Mouse (Mus musculus) heart, adult 2 months (tissue): Measurements from ENCODE around the gene Galm. TPM values are rescaled to one million over a fixed set of nuclear protein-coding genes. Genes with fewer than 3 reads are reported as not detected.
"Not testable (repeated sequence)": the region's sequence is repeated elsewhere in the genome, so short reads cannot be mapped to it uniquely, and the experiment has no call there.

Experiments used
- DNase-seq, 2 experiments: peaks; one replicate each; pipeline ENCODE4 v3.0.0; 2021
- H3K27ac ChIP-seq: fragments of 200-600 bp; 2 replicates; pipeline ENCODE4 v1.8.1; 2022
- H3K27me3 ChIP-seq: fragments of 200-500 bp; 2 replicates; pipeline ENCODE4 v1.6.1; 2012; ENCODE audit warnings: mild to moderate bottlenecking, low read length, inconsistent platforms, mixed read lengths; ENCODE audit not compliant: control insufficient read depth, insufficient read depth
- H3K36me3 ChIP-seq: fragments of 200-500 bp; 2 replicates; pipeline ENCODE4 v1.6.1; 2012; ENCODE audit warnings: low read length, inconsistent platforms; ENCODE audit not compliant: control insufficient read depth, insufficient read depth
- H3K4me1 ChIP-seq: fragments of 200-500 bp; 2 replicates; pipeline ENCODE4 v1.6.1; 2011; ENCODE audit warnings: low read length; ENCODE audit not compliant: control insufficient read depth, insufficient read depth
- H3K4me3 ChIP-seq: fragments of 200-600 bp; 2 replicates; pipeline ENCODE4 v1.8.1; 2022
- H3K79me2 ChIP-seq: fragments of 200-500 bp; replicated peaks from 2 replicates; pipeline ENCODE4 v1.6.1; 2012; ENCODE audit warnings: mild to moderate bottlenecking, inconsistent platforms, low read length, moderate library complexity, mixed read lengths; ENCODE audit not compliant: control insufficient read depth, insufficient read depth
- H3K9ac ChIP-seq: fragments of 200-500 bp; 2 replicates; pipeline ENCODE4 v1.6.1; 2012; ENCODE audit warnings: low read depth, mild to moderate bottlenecking, control low read depth, inconsistent platforms, low read length, mixed read lengths
- CTCF ChIP-seq: fragments of 200-600 bp; IDR thresholded peaks from 2 replicates; pipeline ENCODE4 v1.8.1; 2022; ENCODE audit warnings: antibody characterized with exemption, mild to moderate bottlenecking, moderate library complexity
- EP300 ChIP-seq: fragments of 200-500 bp; IDR thresholded peaks from 2 replicates; pipeline ENCODE4 v1.6.1; 2011; ENCODE audit warnings: low read depth, low read length, control low read depth; ENCODE audit not compliant: insufficient read depth
- POLR2A ChIP-seq: fragments of 200-500 bp; IDR thresholded peaks from 2 replicates; pipeline ENCODE4 v1.6.1; 2011; ENCODE audit warnings: mild to moderate bottlenecking, low read depth, low read length, control low read depth; ENCODE audit not compliant: insufficient read depth
- WGBS: fragments of 180-500 bp; shearing (Covaris S2); methylation state at CpG from one replicate; pipeline ENCODE4 v1.1.7; 2018; 5-methylcytosine and 5-hydroxymethylcytosine counted together
- intact Hi-C: fragments of 180-260 bp; cut with DNase I; formaldehyde crosslinking; loops from one replicate; pipeline ENCODE4 v1.15.1; 2025
- polyA plus RNA-seq: library from polyadenylated mRNA; depleted of rRNA; stranded (reverse); fragments of >200 nt; gene quantifications from 2 replicates; pipeline ENCODE4 v1.2.3, GENCODE M21; 2012
- total RNA-seq, 2 experiments: library from RNA; stranded (reverse); gene quantifications; 2 replicates each; pipeline ENCODE4 v1.2.3; 2021

Galm gene
- total and polyA plus RNA-seq, 3 experiments, result 17.9 to 19.8 (median 19.6) TPM

DNA sequence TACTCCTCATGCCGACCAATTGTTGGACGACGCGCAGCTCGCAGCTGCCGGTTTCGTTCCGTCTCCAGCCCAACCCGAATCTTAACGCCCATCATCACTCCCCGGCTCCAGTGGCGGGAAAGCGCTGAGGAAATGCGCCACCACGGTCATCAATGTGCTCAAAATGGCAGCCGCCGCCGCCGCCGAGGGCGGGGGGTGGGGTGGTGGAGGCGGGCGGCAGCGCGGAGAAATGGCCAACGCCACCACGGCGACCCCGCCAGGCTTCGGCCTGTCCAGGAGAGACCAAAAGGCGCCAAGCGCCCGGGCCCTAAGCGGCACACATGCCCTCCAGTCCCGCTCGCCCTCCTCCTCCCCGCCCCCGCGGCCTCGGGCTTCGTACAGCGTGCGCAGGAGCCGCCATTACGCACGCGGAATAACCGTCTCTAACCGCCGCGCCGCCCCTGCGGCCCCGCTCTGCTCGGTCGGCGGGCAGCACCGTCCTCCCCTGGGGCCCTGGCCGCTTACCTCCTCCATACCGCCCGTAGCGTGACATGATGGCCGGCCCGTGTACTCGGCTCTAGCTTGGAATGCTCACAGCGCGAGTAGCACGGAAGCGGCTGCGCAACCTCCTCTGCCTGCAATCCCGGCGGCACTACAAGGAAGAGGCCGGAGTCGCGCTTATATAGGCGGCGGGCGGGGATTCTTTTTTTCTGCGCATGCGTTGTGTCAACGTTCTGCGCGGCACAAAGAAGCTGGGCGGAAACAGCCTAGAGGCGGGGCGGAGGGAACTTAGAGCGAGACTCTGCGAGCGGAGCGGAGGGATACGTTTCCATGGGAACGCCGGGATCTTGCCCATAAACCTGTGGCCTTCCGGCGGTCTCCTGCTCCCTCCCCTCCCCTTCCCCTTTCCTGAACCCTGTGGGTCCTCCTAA is 79.7 kb downstream of the Galm start, which contains the start of the genes Srsf7 and Ttc39d:
TSS of gene Srsf7 (minus strand) at position 637 of the 911 bp plus-strand sequence.
TSS of gene Ttc39d (plus strand) at position 790 of the 911 bp plus-strand sequence.
- TF ChIP-seq EP300 (peak; percentile 92), POLR2A (peak; percentile 100), CTCF (no peak)
- under 1% methylated on average over 93 of the region's 95 CpGs for WGBS

DNA sequence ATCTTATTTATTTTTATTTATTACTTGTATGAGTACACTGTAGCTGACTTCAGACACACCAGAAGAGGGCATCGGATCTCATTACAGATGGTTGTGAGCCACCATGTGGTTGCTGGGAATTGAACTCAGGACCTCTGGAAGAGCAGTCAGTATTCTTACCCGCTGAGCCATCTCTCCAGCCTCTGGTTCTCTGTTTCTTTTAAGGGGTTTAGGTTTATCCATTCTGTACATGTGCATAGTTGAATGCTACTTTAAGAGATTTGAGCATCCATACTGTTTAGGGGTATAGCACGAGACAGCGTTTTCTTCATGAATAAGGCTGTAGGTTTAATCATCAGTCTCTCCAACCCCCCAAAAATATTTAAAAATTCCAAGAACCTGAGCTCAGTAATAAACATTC is 86.7 kb downstream of the Galm start:
- intact Hi-C loops, H3K79me2 ChIP-seq: not testable (repeated sequence)

More for the DNA sequence above, 79.7 kb downstream of the Galm start, which contains the start of the genes Srsf7 and Ttc39d:
- peaks cover 6% of the 10 kb centered on the region for H3K4me1 ChIP-seq
- intact Hi-C loops, result loop anchor here (1.0 to 5.0 kb wide), 4 partner anchors 17 to 314 kb away; partner anchors contain the start of genes Gemin6 and Hnrnpll
- peaks cover 32% of the 10 kb centered on the region for H3K36me3 ChIP-seq
- peak within 1 kb of the TSS; percentile 99 for H3K9ac ChIP-seq
- H3K27ac ChIP-seq, result peak within 1 kb of the TSS; percentile 96
- no peaks in the 10 kb centered on the region for H3K27me3 ChIP-seq
- H3K4me3 ChIP-seq, result peak within 1 kb of the TSS; percentile 90
- DNase-seq, result peak; percentile 98
- H3K79me2 ChIP-seq, result peaks cover 3% of the 10 kb centered on the region

DNA sequence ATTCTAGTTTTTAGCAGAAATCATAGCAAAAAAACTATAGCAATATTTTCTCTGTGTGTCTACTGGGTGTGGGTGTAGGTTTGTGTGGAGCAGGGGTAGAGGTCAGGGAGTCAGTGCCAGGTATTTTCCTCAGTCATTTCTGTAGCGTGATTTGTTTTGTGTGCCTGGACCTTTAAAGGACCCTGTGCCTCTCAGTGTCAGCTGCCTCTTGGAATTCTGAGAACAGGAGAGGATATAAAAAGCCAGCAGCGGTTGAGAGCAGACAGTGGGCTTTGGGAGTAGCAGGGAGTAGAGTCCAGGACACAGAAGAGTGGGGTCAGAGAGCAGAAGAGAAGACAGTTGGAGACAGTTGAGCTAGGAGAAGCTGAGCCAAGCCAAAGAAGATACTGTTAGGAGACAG is 92.9 kb downstream of the Galm start:
- Histone ChIP-seq H3K36me3 (no peaks in the 10 kb centered on the region), H3K27me3 (no peaks in the 10 kb centered on the region), H3K9ac (no peak overlapping the region), H3K79me2 (no peaks in the 10 kb centered on the region), H3K27ac (no peak overlapping the region), H3K4me1 (peaks cover 2% of the 10 kb centered on the region), H3K4me3 (no peak overlapping the region)
- intact Hi-C loops, result no loop called here
- TF ChIP-seq POLR2A, result no peak
- DNase-seq, result no peak
- WGBS, result 58% methylated on average over 2 of the region's 2 CpGs

More for the DNA sequence above, 86.7 kb downstream of the Galm start:
- H3K36me3 ChIP-seq, H3K4me3 ChIP-seq, H3K27me3 ChIP-seq, DNase-seq, H3K9ac ChIP-seq, H3K27ac ChIP-seq, H3K4me1 ChIP-seq: not testable (repeated sequence)
- 93% methylated on average over 4 of the region's 4 CpGs for WGBS

DNA sequence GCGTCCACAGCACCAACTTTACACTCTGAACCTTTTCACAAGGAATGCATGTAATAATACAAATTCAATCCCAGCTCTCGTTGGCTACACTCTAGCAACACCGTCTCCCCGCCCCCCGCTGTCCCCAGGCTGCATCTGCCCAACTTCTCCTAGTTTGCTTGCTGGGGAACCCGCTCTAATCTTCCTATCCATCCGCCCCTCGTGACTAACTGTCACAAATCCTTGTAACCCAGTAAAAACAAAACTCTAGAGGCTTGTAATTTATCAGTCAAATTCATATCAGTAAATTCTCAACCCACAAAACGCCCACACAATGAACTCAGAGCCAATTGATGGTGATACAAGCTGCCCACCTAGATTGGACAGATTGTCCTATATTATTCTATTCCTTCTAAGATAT is 93.9 kb downstream of the Galm start:
- H3K27ac ChIP-seq, result no peak overlapping the region
- H3K4me3 ChIP-seq, result no peak overlapping the region
- intact Hi-C loops, result no loop called here
- no peak for DNase-seq
- peaks cover 2% of the 10 kb centered on the region for H3K4me1 ChIP-seq
- H3K36me3 ChIP-seq, result no peaks in the 10 kb centered on the region
- 68% methylated on average over 9 of the region's 9 CpGs for WGBS
- H3K27me3 ChIP-seq, result no peaks in the 10 kb centered on the region
- no peak for TF ChIP-seq CTCF
- TF ChIP-seq POLR2A, result no peak
- no peak for TF ChIP-seq EP300
- no peaks in the 10 kb centered on the region for H3K79me2 ChIP-seq
- no peak overlapping the region for H3K9ac ChIP-seq

DNA sequence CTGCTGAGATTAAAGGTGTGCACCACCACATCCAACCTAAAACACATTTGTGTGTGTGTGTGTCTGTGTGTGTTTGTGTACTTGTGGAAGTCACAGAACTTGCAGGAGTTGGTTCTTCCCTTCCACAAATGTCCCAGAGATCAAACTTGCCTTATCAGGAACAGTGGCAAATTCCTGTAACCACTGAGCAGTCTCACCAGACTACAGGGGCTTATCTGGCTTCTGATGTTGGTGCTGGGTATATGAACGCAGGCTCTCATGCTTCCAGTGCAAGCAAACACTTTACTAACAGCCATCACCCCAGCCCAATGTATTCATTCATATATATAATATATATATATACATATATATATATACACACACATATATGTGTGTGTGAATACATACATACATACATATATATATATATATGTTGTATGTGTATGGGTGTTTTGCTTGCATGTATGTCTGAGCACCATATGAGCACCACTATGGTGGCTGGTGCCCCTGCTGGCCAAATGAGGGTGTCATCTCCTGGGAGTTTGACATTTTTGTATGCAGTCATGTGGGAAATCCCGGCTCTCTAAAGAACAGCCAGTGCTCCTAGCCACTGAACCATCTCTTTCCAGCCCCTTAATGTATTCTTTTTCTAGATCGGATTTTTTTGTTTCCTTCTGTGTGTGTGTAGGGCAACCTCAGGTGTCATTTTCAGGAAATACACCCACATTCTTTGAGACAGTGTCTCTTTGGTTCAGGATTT is 94.8 kb downstream of the Galm start:
- no peak overlapping the region for H3K4me3 ChIP-seq
- WGBS, result 40% methylated on average over 3 of the region's 3 CpGs
- peaks cover 2% of the 10 kb centered on the region for H3K4me1 ChIP-seq
- H3K9ac ChIP-seq, result no peak overlapping the region
- no peak for DNase-seq
- no peaks in the 10 kb centered on the region for H3K36me3 ChIP-seq
- TF ChIP-seq CTCF, result peak; percentile 39
- TF ChIP-seq EP300, result no peak
- TF ChIP-seq POLR2A, result no peak
- H3K27ac ChIP-seq, result no peak overlapping the region
- H3K27me3 ChIP-seq, result no peaks in the 10 kb centered on the region
- intact Hi-C loops, result no loop called here
- H3K79me2 ChIP-seq, result no peaks in the 10 kb centered on the region

DNA sequence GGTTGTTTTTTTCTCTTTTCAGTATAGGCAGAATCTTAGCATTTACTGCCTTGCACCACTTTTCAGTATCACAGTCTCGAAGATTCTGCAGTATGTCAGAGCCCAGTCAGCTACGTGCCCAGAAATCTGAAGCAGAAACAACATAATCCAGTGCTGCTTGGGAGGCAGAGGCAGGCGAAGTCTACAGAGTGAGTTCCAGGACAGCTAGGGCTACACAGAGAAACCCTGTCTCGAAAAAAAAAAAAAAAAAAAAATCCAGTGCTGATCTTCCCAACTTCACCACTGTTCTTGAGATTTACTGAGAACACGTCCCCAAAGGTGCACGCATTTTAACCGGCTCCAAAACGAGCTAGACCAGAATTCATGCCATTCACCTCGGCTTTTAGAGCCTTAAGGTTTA is 96.6 kb downstream of the Galm start:
- Histone ChIP-seq H3K36me3 (no peaks in the 10 kb centered on the region), H3K27ac (peak overlapping the region; percentile 86), H3K27me3 (no peaks in the 10 kb centered on the region), H3K79me2 (no peaks in the 10 kb centered on the region), H3K9ac (peak overlapping the region; percentile 62), H3K4me1 (peaks cover 2% of the 10 kb centered on the region), H3K4me3 (peak overlapping the region; percentile 59)
- 6% methylated on average over 9 of the region's 9 CpGs for WGBS
- no peak for DNase-seq
- TF ChIP-seq POLR2A (no peak), EP300 (no peak)
- intact Hi-C loops, result loop anchor here (1.0 kb wide), 1 partner anchor 18 kb away; no protein-coding TSS in a partner anchor
